Mouse (Mus musculus): ENCODE measurements around the gene Il15.
A peak's percentile ranks its signal among the peaks of the same experiment; 100 is the strongest.

Gene Il15

DNA sequence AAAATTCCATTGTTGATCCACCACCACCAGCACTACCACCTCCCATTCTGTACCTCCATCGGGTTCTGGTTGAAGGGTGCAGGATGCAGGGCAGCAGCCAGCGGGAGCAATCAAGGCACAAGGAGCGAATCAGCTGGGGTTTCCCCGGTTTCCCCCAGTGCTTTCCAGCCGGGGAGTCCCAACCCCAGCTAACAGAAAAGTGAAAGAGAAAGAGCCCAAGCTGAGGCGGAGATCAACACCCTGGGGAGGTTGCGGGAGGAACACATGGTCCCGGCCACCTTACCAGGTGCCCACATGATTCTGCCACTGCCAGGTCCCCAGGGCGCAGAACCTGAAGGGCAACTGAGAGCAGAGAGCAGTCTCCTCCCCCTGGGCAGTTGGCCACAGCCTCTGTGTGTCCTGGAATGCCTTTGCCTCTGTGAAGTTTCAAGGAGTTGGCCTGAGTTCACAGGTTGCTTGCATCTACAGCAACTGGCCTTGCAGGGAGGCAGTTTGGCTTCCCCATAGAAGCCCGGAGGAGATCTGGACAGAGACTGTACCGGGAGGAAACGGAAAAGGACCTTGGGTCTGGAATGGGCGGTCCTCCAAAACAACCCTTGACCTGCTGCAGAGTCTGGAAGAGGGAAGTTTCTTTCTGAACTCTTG is at the start of gene Il15:
Il15 (minus strand) TSS at position 537 of the 645 bp plus-strand sequence.
- DNase-seq (ENCODE audit: low read depth, low spot score), result peak; percentile 22

DNA sequence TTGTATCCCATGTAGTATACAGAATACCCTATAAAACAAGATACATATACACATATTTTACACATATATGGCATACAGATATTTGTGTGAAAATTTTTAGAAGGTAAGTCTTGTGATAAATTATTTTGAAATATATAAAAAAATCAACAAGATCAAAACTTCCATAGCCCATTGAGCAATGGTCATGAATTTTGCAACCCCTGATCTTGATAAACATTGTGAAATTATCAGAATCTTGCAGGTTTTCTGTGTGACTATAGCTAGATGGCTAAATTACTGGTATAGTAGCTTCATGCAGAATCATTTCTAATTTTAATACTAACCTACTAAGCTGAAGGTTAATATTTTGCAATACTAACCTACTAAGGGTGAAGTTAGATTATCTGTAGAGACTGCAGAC is 41.9 kb upstream of the Il15 start:
- no peak for DNase-seq (ENCODE audit: low read depth, low spot score)

DNA sequence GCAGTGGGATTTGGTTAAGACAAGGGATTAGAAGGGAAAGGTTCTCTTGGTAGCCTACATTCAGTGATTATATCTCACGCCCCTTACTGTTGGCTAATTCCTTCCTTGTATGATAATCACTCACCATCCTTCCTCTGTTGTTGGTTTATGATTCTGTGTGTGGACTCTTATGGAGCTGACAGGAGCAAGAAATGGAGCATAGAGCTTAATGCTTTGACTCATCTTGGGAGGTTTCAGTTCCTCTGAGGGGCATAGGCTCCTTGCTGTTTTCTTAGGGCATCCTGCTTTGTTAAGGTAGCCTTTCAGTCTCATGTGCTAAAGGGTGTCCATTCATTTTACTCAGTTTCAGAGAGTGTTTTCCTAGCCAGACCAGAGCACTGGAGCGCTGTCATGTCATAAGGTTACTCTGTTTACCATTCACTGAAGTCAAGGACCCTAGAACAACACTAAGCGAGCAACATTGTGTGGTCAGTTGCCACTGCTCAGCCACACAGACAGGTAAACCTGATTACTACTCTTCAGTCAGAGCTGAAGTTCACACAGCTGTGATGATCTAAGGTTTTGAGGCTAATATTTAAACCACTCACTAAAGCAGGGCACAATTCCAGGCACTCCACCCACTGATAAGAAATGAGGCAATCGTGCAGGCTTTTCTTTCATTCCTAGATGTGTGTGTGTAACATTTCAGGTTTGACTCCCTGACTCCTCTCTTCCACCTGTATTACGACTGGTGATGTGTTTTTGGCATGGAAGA is 13.7 kb upstream of the Il15 start:
- DNase-seq (ENCODE audit: low read depth, low spot score), result no peak

DNA sequence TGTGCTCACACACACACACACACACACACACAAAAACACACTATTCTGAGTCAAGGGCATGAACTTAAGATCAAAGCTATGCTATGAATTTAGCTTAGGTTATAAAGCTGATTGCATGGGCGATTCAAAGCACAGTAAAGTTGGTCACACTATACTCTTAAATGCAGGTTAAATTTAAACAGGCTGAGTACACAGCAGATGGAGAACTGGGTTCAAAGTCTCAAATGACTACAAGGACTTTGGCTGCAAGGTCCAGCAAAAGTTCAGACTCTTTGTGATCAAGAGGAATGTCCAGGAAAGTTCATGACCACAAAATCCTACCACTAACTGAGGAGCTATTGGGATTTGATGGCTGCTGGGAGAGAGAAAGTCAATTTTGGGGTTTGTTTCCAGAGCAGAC is 12.5 kb upstream of the Il15 start:
- DNase-seq (ENCODE audit: low read depth, low spot score), result no peak

DNA sequence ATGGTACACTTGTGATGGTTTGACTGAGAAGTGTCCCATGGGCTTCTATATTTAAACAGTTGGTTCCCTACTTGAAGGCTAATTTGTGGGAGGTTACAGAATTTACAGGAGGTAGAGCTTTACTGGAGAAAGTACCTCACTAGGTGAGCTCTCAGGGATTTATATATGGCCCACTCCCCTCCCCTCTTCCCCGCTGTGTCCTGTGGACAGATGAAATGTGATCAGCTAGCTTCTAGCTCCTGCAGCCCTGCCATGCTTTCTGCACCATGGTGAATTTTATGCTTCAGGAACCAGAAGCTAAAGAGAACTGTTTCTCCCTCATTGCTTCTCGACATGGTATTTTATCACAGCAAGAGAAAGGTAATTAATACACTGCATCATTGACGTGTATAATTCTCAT is 7.1 kb upstream of the Il15 start:
- no peak for DNase-seq (ENCODE audit: low read depth, low spot score)

DNA sequence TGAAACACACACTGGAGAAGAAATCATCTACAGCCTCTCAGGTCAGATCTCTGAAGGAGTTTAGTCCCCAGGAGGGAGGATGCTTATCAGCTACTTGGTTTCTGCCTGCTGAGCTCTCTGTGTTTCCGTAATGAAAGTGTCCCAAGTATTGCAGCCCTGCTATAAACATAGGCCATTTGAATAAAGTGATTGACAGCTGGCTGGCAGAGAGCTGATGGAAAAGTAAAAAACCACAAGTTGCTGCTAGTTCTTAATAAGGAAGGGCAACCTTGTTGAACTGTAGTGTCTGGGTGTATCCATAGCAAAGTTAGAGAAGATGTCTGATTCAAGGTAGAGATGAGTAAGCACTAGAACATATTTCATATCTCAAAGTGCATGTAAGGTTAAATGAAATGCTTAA is 4.0 kb upstream of the Il15 start:
- DNase-seq (ENCODE audit: low read depth, low spot score), result no peak

DNA sequence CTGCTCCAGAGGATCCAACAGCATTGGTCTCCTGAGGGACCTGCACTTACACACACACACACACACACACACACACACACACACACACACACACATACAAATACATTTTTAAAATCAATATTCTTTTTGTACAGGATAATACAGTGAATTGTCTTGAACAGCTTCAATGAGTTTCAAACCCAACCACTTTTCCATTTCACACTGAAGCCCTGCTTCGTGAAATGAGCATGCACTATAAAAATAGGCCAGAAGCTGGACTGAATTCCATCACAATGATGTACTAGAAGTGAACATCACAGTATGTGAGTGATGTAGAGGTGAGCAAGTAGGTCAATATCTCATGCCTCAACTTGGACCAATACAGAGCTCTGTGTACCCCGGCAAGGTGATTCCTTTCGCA is 1.0 kb upstream of the Il15 start:
- DNase-seq (ENCODE audit: low read depth, low spot score), result no peak

DNA sequence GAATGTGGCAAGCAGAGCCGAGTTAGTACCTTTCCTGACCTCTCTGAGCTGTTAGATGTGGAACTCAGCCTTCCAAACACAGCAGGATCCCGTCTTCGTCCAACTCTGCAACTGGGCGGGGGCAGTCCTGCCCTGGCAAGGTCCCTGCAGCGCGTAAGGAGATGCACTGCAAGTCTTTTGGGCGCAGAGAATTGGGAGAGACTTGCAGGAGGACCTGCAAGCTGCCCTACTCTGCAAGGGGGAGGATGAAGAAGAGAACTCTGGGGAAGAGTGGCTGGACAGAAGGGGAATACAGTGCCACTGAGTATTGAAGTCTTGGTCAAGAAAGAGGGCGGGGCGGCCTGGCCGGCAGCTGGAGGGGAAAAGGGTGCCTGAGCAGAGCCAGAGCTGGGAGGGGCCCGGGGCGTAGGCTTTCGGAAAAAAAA is 749 bp downstream of the Il15 start:
- peak; percentile 35 for DNase-seq (ENCODE audit: low read depth, low spot score)

DNA sequence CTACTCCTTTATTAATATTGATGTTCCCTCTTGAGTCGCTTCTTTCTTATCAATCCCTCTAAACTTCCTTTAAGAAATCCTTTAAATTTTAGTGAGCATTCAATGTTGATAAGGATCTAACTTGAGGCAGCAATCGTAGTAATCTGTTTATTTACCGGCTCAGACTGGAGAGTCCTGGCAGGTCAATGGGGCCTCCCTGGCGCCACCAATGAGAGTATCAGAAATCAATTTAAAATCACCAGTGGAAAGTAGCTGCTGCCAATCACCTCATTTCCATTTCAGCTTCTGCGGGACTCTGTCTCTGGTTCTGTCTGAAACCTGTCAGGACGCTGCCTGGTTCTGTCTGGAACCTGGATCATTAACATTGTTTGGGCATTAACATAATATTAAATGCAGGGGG is 1.5 kb downstream of the Il15 start:
- DNase-seq (ENCODE audit: low read depth, low spot score), result no peak

DNA sequence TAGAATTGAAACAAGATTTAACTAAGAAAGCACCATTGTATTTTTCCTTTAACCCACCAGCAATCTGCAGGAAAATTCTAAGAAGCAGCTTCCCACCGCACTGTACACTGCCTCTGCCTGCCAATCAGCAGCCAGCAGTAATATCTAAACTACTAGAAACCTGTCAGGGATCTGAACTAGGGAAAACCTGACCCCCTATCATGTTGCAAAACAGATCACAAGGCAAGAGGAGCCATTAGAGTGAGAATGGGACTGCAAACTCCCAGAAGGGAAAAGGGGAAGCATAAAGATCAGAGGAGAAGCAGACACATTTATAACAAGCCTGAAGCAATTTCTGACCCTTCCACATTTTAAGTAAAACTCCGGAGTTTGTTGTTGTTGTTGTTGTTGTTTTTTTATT is 2.0 kb downstream of the Il15 start:
- no peak for DNase-seq (ENCODE audit: low read depth, low spot score)

DNA sequence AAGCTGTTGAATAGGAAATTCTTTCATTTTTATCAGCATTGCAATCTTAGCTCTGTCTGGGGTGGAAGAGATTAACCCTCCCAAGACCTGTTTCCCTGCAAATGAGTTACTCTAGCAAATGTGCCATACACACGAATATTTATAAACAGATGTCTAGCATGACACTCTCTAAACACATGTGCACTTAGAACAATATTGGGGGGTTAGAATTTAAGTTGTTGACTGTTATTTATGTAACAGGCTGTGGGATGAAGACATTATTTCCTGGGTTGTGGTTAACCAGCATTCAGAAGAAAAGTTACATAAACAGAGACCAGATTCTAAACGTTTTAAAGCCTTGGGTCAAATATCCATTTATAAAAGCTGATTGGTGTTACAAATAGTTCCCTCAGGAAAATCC is 2.6 kb downstream of the Il15 start:
- DNase-seq (ENCODE audit: low read depth, low spot score), result no peak

DNA sequence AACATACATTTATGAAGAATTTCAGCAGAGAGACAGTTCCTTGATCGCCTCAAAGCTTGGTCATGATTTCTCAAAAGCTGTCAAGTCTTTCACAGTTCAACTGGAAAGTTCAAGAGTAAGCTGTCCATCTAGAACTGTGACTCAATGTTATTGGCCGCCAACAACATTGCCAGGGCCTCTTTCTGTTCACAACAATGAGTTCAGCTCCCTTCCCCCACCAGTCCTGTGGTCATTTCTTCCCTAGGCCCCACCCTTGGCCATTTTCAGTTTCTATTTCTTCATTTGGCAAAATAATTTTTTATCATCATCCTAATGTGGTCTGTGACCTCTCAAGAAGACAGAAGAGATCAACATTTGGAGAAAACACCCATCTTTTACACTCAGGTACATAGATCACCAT is 4.5 kb downstream of the Il15 start:
- no peak for DNase-seq (ENCODE audit: low read depth, low spot score)

DNA sequence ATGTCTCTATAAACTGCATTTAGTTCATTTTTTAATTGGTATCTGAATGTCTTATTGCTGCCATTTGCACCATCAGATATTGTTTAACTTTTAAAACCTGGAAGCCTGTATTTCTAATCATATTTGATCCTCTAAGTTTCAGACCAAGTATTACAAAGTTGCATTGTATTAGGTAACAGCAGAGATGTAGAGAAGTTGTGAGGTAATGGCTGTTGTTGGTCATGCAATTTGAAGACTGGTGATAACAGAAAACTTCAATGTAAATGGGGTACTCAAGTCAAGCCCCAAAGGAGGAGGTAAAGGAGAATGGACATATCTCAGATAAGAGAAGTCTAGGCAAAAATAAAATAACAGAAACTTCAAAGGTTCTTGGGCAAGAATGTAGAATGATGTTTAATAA is 11.8 kb downstream of the Il15 start:
- DNase-seq (ENCODE audit: low read depth, low spot score), result no peak

DNA sequence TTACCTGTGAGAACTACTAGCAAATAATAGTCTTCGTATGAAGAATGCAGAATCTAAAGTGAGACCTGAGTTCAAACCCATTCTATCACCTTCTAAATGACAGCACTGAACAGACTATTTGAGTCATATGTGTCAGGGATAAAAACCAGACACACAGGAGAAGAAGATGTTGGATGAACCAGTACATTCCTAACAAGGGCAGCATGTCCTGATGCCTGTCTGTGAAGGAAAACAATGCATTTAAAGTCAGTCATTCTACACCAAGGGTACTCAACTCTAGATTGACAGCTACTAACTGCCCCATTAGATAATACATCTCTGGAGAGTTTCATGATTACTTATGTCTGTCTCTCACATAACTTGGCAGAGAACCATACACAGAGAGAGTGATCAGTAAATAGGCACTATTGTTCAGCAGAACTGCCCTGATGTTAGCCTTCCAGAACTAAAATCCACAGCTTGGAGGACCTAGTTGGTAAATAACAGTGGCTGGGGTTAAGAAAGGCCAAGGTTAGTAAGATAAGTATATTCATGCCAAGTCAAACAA is 14.6 kb downstream of the Il15 start:
- no peak for DNase-seq (ENCODE audit: low read depth, low spot score)

DNA sequence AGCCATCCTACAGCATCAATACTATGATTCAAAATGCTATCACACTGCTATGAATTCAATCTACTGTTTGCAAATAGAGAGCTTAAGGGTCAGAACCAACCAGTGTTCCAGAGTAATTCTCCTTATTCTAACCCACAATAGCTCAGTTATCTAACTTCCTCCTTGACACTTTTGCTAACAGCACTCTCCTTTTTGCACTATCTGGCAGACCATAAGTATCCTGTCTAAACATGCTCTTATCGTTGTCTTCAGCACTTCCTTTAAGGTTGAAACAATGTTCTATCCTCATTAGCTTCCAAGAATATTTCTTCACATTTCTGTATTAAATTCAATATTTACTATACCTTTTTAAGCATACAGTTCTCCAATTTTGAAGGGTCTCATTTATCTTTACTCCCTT is 15.4 kb downstream of the Il15 start:
- DNase-seq (ENCODE audit: low read depth, low spot score), result no peak

DNA sequence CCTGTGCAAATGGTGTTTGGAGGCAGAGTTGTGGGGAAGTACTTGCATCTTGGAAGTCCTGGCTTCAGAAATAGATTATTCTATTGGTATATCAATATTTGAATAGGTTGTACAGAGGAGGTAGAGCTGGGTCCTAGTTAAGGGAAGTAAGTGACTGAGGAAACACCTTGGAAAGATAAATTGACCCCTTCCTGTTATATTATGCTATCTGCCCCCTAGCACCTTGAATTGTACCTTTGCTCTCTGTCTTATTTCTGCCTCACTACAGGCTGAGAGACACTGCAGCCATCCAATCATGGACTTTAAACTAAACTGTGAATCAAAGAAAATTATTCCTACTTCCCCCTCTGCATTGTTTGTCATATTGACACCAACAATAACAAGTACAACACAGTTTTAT is 17.2 kb downstream of the Il15 start:
- no peak for DNase-seq (ENCODE audit: low read depth, low spot score)

DNA sequence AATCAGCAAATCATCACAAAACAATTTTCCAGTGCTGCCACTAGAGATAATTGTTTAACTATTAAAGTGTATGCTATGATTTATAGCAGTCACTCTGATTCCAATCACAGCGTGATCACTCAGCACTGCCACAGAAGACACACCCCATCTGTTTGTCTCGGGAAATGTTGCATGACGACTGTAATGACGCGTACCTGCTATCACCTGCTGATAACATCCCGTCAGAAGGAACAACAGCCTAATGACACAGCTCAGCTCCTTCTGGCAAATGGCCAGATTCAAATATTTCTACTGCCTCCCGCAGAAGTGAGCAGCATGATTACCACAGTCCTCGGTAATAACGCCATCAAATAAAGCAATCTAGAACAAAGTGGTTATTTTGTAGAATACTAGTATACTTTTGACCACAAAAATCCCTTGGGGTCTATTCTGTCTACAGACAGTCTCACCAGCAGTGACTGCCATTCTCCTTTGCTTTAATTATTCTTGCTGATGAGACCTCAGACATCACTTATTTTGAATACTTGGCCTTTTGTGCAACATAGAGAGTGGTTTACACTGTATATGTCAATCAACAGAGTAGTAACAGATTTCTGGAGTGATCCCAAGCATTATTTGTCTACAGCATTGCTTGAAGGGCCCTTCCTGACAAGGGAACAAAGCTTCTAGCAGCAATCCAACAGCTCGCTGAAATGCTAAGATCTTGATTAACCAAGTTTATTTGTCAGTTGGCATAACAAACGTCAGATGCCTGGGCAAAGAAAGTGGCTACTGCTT is 18.4 kb downstream of the Il15 start:
- DNase-seq (ENCODE audit: low read depth, low spot score), result no peak

DNA sequence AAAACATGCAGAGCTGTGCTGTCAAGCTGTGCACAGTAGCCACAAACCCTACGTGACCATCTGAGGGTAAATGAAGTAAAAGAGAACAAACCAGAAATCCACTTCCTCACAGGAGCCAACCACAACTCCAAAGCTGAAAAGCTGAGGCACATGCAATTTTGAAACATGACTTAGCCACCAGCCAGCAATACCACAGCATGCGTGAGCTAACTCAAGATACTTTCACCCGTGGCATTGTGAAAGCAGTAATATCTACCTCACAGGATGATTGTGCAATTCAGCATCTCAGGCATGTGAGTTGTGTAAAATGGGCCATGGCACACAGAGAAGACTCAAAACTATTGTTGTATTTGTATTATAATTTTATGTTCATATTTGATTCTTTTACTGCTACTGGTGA is 19.7 kb downstream of the Il15 start:
- DNase-seq (ENCODE audit: low read depth, low spot score), result no peak

DNA sequence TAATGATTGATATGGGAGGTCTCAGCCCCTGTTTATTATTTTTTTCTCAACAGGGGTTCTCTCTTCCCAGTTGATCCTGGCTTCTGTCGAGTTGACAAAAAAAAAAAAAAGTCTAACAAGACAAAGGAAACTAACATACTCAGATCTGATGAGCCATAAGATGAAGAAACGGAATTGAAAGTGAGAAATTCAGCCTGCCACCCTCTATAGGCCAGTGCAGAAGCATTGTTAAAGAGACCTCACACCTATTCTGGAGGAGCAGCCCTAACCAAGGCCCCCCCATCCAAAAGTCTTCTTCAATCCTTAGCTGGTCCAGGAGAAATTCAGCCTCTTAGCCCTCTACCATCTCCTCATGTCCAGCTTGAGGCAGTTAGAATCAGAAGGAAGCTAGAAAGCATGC is 20.7 kb downstream of the Il15 start:
- no peak for DNase-seq (ENCODE audit: low read depth, low spot score)

DNA sequence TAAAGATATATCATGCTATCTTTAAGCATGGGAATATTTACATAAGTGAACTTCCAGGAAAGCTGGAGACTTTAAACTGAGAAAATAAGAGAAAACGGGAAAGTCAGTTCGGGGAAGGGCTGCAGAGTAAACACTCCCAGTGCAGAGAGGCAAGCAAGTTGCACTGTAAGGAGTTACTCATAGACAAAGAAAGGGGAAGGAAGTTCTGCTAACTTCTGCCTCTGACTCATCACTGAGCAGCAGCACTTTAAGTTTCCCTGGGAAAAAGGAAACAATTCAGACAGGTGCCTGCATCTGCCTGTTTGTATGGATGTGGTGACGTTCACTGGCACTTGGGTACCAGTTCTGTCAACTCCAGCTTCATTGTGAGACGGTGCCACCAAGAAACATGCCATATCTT is 28.6 kb downstream of the Il15 start:
- no peak for DNase-seq (ENCODE audit: low read depth, low spot score)

DNA sequence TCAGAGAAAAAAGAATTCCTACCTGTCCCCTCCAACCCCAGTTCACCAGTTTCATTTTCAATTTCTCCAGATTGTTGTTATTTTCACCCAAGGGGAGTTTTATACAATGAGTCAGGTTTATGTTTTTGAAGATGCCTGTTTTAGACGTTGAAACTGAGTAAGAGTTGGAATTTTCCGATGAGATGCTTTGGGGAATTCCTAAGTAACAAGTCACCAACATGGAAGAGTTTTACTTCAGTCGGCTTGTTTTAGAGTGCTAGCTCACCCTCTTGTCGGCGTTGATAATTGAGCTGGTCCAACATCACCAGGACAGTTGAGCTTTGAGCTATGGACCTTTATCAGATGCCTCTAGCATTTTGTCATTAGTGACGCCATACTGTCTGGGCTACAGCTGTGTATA is 30.2 kb downstream of the Il15 start:
- no peak for DNase-seq (ENCODE audit: low read depth, low spot score)

DNA sequence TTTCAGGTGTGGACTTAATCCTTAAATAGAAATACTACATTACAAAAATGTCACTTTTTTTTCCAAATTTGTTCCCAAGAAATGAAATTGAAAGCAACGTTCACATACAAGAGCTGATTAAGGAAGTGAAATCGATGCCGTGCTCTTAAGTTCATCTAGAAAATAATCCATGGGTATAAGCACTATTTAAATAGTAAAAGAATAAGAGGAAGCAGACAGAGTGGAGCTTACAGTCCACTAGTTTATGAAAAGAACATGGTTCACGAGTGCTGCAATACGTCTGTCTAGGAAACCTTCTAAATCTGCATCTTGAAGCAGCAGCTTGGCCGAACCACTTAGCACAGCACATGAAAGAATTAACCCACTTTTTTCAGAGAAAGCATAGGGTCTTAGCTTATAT is 32.4 kb downstream of the Il15 start:
- no peak for DNase-seq (ENCODE audit: low read depth, low spot score)

DNA sequence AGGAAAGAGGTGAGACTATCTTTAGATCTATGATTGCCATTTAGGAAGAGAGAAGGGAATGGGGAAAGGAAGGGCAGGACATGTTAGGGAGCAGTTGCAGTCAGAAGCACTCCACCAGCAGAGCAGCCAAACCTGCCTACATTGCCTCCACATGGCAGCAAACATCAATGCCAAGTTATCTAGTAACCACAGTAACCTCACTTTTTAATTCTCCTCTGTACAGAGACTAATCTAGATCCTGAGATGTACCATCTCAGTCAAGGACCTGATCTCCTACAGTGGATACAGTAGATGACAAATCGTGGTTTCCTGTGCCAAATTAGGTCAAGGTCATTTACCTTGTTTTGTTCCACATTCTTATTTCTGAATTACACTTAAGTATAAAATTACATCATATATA is 42.0 kb downstream of the Il15 start:
- DNase-seq (ENCODE audit: low read depth, low spot score), result no peak
